Mouse (Mus musculus): ENCODE results near the gene Ghr.

GRCm38 (mm10) chr15:3544289-3544688 lies 39.0 kb downstream of the Ghr start:
- no peak for TF ChIP-seq CTCF (IDR thresholded peaks at IDR 0.05; ENCODE audit: low read depth)
- TF ChIP-seq EP300 (optimal IDR thresholded peaks at IDR 0.05): no peak
